Mouse (Mus musculus): ENCODE results near the gene Rft1.

DNA sequence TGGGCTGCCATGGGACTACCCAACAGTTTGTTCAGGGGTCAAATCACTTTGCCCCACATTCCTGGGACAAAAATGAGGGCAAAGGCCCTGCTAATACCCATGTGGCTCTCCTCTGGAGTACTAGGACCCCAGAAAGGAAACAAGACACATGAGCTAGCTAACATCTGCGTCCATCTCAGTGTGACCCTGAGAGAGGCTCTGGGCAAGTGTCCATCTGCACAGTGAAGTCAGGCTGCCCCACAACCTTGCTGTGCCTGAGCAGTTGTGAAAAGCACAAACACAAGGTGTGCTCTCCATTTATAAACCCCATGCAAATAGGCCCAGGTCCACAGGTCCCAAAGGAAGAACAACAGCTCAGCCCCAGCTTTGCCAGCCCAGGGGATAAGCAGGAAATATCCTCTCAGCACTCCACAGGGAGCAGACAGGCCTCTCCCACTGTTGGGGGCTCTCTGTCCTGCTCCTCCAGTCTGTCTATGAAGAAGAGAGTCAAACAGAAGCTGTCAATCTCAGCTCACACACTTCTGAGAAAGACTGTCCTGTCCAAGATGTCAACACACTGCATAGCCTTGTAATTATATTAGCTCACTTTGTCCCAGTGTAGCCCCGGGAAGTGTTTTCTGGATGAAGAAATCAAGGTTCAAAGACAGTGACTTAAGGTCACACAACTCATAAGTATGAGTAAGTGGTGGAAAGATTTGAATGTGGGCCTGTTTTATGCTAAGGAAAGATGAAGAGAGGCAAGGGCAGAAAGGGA lies 41.0 kb upstream of the Rft1 start:
- TF ChIP-seq CTCF (IDR thresholded peaks at IDR 0.05; ENCODE audit: low read depth, low read length) (no peak), EP300 (IDR thresholded peaks at IDR 0.05; ENCODE audit: insufficient read depth, low read depth, low read length) (no peak)

Measured in ES-Bruce4 (cell line).